ENCODE assay signal across 8 mouse cellular contexts in the genomic region with DNA sequence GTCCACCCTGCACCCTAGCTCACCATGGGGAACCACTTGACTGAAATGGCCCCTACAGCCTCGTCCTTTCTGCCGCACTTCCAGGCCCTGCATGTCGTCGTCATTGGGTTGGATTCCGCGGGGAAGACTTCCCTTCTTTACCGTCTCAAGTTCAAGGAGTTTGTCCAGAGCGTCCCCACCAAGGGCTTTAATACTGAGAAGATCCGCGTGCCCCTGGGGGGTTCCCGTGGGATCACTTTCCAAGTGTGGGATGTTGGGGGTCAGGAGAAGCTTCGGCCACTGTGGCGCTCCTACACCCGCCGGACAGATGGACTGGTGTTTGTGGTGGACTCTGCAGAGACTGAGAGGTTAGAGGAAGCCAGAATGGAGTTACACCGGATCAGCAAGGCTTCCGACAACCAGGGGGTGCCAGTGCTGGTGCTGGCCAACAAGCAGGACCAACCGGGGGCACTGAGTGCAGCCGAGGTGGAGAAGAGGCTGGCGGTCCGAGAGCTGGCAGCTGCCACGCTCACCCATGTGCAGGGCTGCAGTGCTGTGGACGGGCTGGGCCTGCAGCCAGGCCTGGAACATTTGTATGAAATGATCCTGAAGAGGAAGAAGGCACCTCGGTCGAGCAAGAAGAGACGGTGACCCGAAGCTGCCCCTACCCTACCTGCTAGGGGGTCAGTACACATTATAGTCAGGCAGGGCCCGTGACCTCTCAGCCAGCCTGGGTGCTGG. TPM values are rescaled to one million over a fixed set of nuclear protein-coding genes. Genes with fewer than 3 reads are reported as not detected.
DNase-seq lines count a peak whose midpoint lies in the region; ATAC-seq and TF ChIP-seq lines count a peak whose summit lies in the region.

No protein-coding gene starts in this region.

- no peaks in the 10 kb centered on the region for H3K27me3 ChIP-seq in forebrain, embryonic 15.5 days
- H3K27me3 ChIP-seq in hindbrain, embryonic 15.5 days = no peaks in the 10 kb centered on the region

- 38% methylated on average over 28 of the region's 28 CpGs for WGBS in lung, adult 2 months
- 77% methylated on average over 28 of the region's 28 CpGs for WGBS in forebrain, embryonic 15.5 days
- WGBS in hindbrain, embryonic 15.5 days = 76% methylated on average over 28 of the region's 28 CpGs

- peak overlapping the region; percentile 69 for H3K4me2 ChIP-seq in forebrain, embryonic 15.5 days (replicated peaks)
- H3K4me2 ChIP-seq in hindbrain, embryonic 15.5 days = peak overlapping the region; percentile 97

- peaks cover 9% of the 10 kb centered on the region for H3K4me1 ChIP-seq in lung, adult 2 months (ENCODE audit: control insufficient read depth, insufficient read depth, low read length)
- peaks cover 44% of the 10 kb centered on the region for H3K4me1 ChIP-seq in forebrain, embryonic 15.5 days
- peaks cover 34% of the 10 kb centered on the region for H3K4me1 ChIP-seq in hindbrain, embryonic 15.5 days (replicated peaks)

- DNase-seq in lung, adult 2 months = peak; percentile 47
- DNase-seq in lung, postnatal 25 days (ENCODE audit: low spot score) = no peak
- peak; percentile 33 for DNase-seq in lung, postnatal 10 days
- no peak for DNase-seq in right cerebral cortex, postnatal 36 days (ENCODE audit: low spot score in 2 of 2)
- no peak for DNase-seq in right cerebral cortex, postnatal 14 days
- DNase-seq in urinary bladder, adult 2 months (ENCODE audit: low spot score) = no peak

- no peaks in the 10 kb centered on the region for H3K9me3 ChIP-seq in forebrain, embryonic 15.5 days
- H3K9me3 ChIP-seq in hindbrain, embryonic 15.5 days = no peaks in the 10 kb centered on the region

- TF ChIP-seq CTCF in lung, adult 2 months (IDR thresholded peaks at IDR 0.05; ENCODE audit: insufficient read depth, low read length) = no peak

- TF ChIP-seq POLR2A in lung, adult 2 months (IDR thresholded peaks at IDR 0.05; ENCODE audit: borderline replicate concordance, extremely low read depth, low read depth, low read length) = peak; percentile 9; the same call in 1 of the 2 replicates

- H3K27ac ChIP-seq in forebrain, embryonic 15.5 days (replicated peaks) = peak overlapping the region; percentile 35
- no peak overlapping the region for H3K27ac ChIP-seq in hindbrain, embryonic 15.5 days (replicated peaks)

- H3K9ac ChIP-seq in forebrain, embryonic 15.5 days (replicated peaks) = peak overlapping the region; percentile 40
- H3K9ac ChIP-seq in hindbrain, embryonic 15.5 days = no peak overlapping the region

- H3K36me3 ChIP-seq in forebrain, embryonic 15.5 days = no peaks in the 10 kb centered on the region
- H3K36me3 ChIP-seq in hindbrain, embryonic 15.5 days = no peaks in the 10 kb centered on the region

- no peak for ATAC-seq in forebrain, embryonic 15.5 days (replicated peaks)
- no peak for ATAC-seq in hindbrain, embryonic 15.5 days (ENCODE audit: low FRiP score, low read depth)

- H3K4me3 ChIP-seq in lung, adult 2 months (replicated peaks; ENCODE audit: extremely low read depth, low read depth, low read length) = peak overlapping the region; percentile 85
- peak overlapping the region; percentile 66 for H3K4me3 ChIP-seq in forebrain, embryonic 15.5 days
- 0 out of 2 replicates have a peak overlapping the region, but pooled peaks have one; percentile 70 for H3K4me3 ChIP-seq in hindbrain, embryonic 15.5 days

RNA-seq across cellular contexts. Expression of a gene that starts 1.4 kb away (rescaled TPM):
- polyA plus RNA-seq in lung, adult 2 months (2012; rRNA removed) = 40.1 and 67.8 TPM in 2 replicates
- 45.8 TPM in 2 replicates for polyA plus RNA-seq in forebrain, embryonic 15.5 days (2015; fragmentation: Nextera tagmentation; extraction: Ambion mirVana)
- polyA plus RNA-seq in hindbrain, embryonic 15.5 days (2015; fragmentation: Nextera tagmentation; extraction: Ambion mirVana) = 5.6 and 7.6 TPM in 2 replicates
- 41.9 and 52.2 TPM in 2 replicates for polyA plus RNA-seq in urinary bladder, adult 2 months (2012; rRNA removed)

RNA-seq across cellular contexts. Expression of a gene that starts 39.8 kb away (rescaled TPM):
- 21.8 and 26.9 TPM in 2 replicates for polyA plus RNA-seq in lung, adult 2 months (2012; rRNA removed)
- polyA plus RNA-seq in forebrain, embryonic 15.5 days (2015; fragmentation: Nextera tagmentation; extraction: Ambion mirVana) = 31.0 and 34.6 TPM in 2 replicates
- polyA plus RNA-seq in hindbrain, embryonic 15.5 days (2015; fragmentation: Nextera tagmentation; extraction: Ambion mirVana) = 17.9 and 19.8 TPM in 2 replicates
- polyA plus RNA-seq in urinary bladder, adult 2 months (2012; rRNA removed) = 34.4 and 37.5 TPM in 2 replicates

Comparison
In these comparisons a context has a peak if more than half of its experiments do, and no peak if none do; other contexts are left out.
1. DNase-seq: peak in lung, adult 2 months (single experiment) and lung, postnatal 10 days (single experiment); none in lung, postnatal 25 days (single experiment), right cerebral cortex, postnatal 36 days (0 of 2), right cerebral cortex, postnatal 14 days (single experiment) and urinary bladder, adult 2 months (single experiment).
2. Peak in every context shown above with its lines, with median percentiles within 50 percentile points of each other: H3K4me3 ChIP-seq.